Mouse (Mus musculus) lung, embryonic 16.5 days (tissue): ENCODE results near the gene Map3k9. TPM values are rescaled to one million over a fixed set of nuclear protein-coding genes. Genes with fewer than 3 reads are reported as not detected.

ENCODE experiments used
- ATAC-seq: fragments of 200-750 bp; cut with Nextera tagmentation; 2 replicates; pipeline ENCODE4 v1.8.0; 2017; ENCODE audit warnings: low read depth, mild to moderate bottlenecking, moderate library complexity
- H3K27ac ChIP-seq: fragments of 300-500 bp; sonication (generic); 2 replicates; pipeline ENCODE4 v1.5.1; 2014; ENCODE audit warnings: mild to moderate bottlenecking, control low read depth, low read length
- H3K27me3 ChIP-seq: fragments of 300-500 bp; sonication (generic); 2 replicates; pipeline ENCODE4 v1.6.1; 2014; ENCODE audit warnings: low read depth, low read length, mixed read lengths; ENCODE audit not compliant: control insufficient read depth, insufficient read depth
- H3K36me3 ChIP-seq: fragments of 300-500 bp; sonication (generic); 2 replicates; pipeline ENCODE4 v1.6.1; 2014; ENCODE audit warnings: low read length; ENCODE audit not compliant: control insufficient read depth, insufficient read depth
- H3K4me1 ChIP-seq: fragments of 300-500 bp; sonication (generic); replicated peaks from 2 replicates; pipeline ENCODE4 v1.6.1; 2014; ENCODE audit warnings: low read length, mixed read lengths; ENCODE audit not compliant: control insufficient read depth, insufficient read depth
- H3K4me2 ChIP-seq: fragments of 300-500 bp; sonication (generic); 2 replicates; pipeline ENCODE4 v1.6.1; 2014; ENCODE audit warnings: low read depth, low read length, control low read depth
- H3K4me3 ChIP-seq: fragments of 300-500 bp; sonication (generic); 2 replicates; pipeline ENCODE4 v1.5.1; 2014; ENCODE audit warnings: mild to moderate bottlenecking, low read length, control low read depth
- H3K9ac ChIP-seq: fragments of 300-500 bp; sonication (generic); 2 replicates; pipeline ENCODE4 v1.6.1; 2014; ENCODE audit warnings: low read length, control low read depth
- H3K9me3 ChIP-seq: fragments of 300-500 bp; sonication (generic); 2 replicates; pipeline ENCODE4 v1.6.1; 2016; ENCODE audit warnings: low read length; ENCODE audit not compliant: control insufficient read depth
- WGBS: fragments of 180-500 bp; shearing (Covaris S2); extraction: QIAGEN DNeasy Blood & Tissue Kit; methylation state at CpG from one replicate; pipeline ENCODE4 v1.1.7; 2014; 5-methylcytosine and 5-hydroxymethylcytosine counted together
- polyA plus RNA-seq: library from polyadenylated mRNA; unstranded; fragments of >200 nt; fragmentation: Nextera tagmentation; extraction: Ambion mirVana; gene quantifications from 2 replicates; pipeline ENCODE4 v1.2.1, GENCODE M21; 2015

Map3k9 gene
- polyA plus RNA-seq, 1 experiment from 2014 or later, result 1.7 TPM

DNA sequence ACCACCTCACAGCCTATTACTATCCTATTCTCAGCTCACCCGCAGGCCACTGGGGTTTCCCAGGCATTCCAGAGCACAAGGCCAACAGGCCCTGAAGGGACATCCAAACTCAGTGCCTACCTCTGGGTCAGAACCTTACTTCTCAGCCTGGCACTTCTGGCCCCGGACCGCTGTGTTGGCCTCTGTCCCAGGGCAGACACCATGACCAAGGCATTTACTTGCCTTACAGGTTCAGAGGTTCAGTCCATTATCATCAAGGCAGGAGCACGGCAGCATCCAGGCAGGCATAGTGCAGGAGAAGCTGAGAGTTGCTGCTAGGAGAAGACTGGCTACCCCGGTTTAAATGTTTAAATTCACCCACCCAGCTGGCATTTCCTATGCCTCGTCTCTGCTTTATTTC is 96.9 kb downstream of the Map3k9 start:
- 72% methylated on average over 6 of the region's 6 CpGs for WGBS
- no peaks in the 10 kb centered on the region for H3K36me3 ChIP-seq
- ATAC-seq, result no peak

DNA sequence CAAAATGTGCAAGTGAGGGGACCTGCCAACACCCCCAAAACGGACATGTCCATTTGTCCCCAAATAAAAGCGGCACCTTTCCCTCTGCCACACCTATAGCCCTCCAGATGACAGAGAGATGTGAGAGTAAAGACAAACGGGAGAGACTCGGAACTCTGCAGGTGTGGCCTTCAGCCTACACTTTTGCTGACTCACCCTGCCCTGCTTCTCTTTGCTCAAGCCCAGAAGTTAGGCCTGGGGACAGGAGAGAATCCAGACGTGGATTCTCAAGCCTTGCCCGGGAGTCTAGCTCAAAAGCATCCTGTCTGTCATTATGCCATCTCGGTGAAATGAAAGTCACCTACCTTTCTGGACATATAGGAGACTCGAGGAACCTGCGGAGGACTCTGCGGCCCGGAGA is 97.6 kb downstream of the Map3k9 start:
- Histone ChIP-seq H3K27ac (no peak overlapping the region), H3K9me3 (no peaks in the 10 kb centered on the region), H3K4me2 (no peak overlapping the region), H3K9ac (no peak overlapping the region), H3K4me1 (no peaks in the 10 kb centered on the region), H3K36me3 (no peaks in the 10 kb centered on the region), H3K27me3 (no peaks in the 10 kb centered on the region), H3K4me3 (no peak overlapping the region)
- ATAC-seq, result no peak
- 52% methylated on average over 11 of the region's 11 CpGs for WGBS

More for the DNA sequence above, 96.9 kb downstream of the Map3k9 start:
- H3K4me1 ChIP-seq, result no peaks in the 10 kb centered on the region
- H3K27ac ChIP-seq, result no peak overlapping the region
- H3K9me3 ChIP-seq, result no peaks in the 10 kb centered on the region
- no peak overlapping the region for H3K4me2 ChIP-seq
- no peaks in the 10 kb centered on the region for H3K27me3 ChIP-seq
- no peak overlapping the region for H3K4me3 ChIP-seq
- no peak overlapping the region for H3K9ac ChIP-seq

DNA sequence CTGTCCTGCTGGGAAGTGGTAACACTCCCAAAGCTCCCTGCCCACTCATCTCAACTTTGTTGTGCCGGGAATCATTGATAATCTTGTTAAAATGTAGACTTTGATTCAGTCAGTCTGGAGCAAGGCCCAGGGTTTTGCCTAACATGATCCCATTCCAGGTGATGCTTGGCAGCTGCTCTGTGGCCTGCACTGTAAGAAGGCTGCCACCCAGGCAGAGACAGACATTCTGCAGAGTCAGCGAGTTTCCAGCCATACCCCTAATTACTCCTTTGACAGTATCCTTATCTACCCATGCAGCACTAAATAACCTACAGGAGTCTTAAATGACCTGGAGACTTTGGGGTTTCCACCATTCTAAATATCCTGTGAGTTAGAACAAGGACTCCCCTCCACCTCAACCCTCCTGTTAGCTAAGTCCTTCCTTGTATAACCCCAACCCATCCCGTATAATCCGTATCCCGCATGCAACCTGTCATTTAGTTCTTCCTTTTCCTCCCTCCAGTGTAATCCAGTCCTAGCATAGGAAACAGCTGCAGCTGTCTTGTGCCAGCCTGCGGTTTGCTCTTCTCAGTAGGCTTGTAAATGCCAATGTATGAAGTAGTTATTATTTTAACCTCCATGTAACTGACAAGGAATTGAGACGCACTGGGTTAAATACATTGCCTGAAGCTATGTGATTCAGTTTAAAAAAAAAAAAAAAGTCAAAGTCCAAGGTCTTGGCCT is 101.0 kb downstream of the Map3k9 start:
- Histone ChIP-seq H3K27me3 (no peaks in the 10 kb centered on the region), H3K4me2 (no peak overlapping the region), H3K27ac (no peak overlapping the region), H3K9ac (no peak overlapping the region), H3K4me1 (no peaks in the 10 kb centered on the region), H3K36me3 (no peaks in the 10 kb centered on the region), H3K4me3 (no peak overlapping the region), H3K9me3 (no peaks in the 10 kb centered on the region)
- no peak for ATAC-seq
- 69% methylated on average over 7 of the region's 7 CpGs for WGBS

DNA sequence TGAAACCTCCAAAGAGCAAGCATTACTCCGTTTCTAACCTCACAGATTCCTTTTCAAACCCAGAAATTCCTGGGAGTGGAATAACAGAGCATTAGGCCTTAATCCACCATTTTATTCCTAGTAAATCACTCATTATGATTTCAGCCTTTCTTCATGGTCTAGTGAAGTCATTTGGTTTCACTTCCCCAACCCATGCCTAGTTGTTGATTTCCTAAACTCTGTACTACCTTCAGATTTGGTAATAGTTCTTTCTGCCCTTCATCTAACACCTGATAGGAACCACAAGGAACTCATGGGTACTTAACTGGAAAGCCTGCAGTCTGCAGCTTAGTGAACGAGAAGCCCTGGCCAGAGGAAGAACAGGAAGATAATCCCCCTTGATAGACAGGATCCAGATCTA is 105.4 kb downstream of the Map3k9 start:
- ATAC-seq, result no peak
- H3K4me3 ChIP-seq, result no peak overlapping the region
- 48% methylated on average over 2 of the region's 2 CpGs for WGBS
- H3K4me1 ChIP-seq, result no peaks in the 10 kb centered on the region
- H3K36me3 ChIP-seq, result no peaks in the 10 kb centered on the region
- no peak overlapping the region for H3K27ac ChIP-seq
- H3K27me3 ChIP-seq, result no peaks in the 10 kb centered on the region
- H3K4me2 ChIP-seq, result no peak overlapping the region
- H3K9me3 ChIP-seq, result no peaks in the 10 kb centered on the region
- H3K9ac ChIP-seq, result no peak overlapping the region

Other genes starting within 250 kb of the Map3k9 start
- 25.3 and 27.6 TPM in 2 replicates for gene Gm20498, start 248.3 kb downstream of the Map3k9 start, polyA plus RNA-seq
- 34.6 and 41.6 TPM in 2 replicates for gene Synj2bp, start 248.3 kb downstream of the Map3k9 start, polyA plus RNA-seq
- 0.23 and 0.25 TPM in 2 replicates for gene Adam21, start 212.7 kb downstream of the Map3k9 start, polyA plus RNA-seq
- gene Med6, start 186.2 kb downstream of the Map3k9 start, polyA plus RNA-seq, result 58.5 and 61.9 TPM in 2 replicates
- 4.9 and 6.5 TPM in 2 replicates for gene Ttc9, start 149.9 kb downstream of the Map3k9 start, polyA plus RNA-seq
- gene Pcnx, start 78.8 kb upstream of the Map3k9 start, polyA plus RNA-seq, result 10.2 and 15.2 TPM in 2 replicates